Comparison of ENCODE assay signal across 9 mouse cellular contexts in genomic region chr5:112279181-112280021, GRCm38 (mm10). TPM values are rescaled to one million over a fixed set of nuclear protein-coding genes. Genes with fewer than 3 reads are reported as not detected.
DNase-seq lines count a peak whose midpoint lies in the region; ATAC-seq and TF ChIP-seq lines count a peak whose summit lies in the region.
"Had no signal": no experiment of that assay in that cellular context is flagged by ENCODE, and none has a peak within 500 bp of the region (broad histone marks: within the 10 kb centered on the region; RNA-seq: fewer than 3 reads in every experiment).

No protein-coding gene starts in this region.

- peak; percentile 19 for DNase-seq in kidney, postnatal 10 days
- no peak for DNase-seq in kidney, postnatal 36 days
- DNase-seq in adrenal gland, adult 8-10 months = peak; percentile 85
- DNase-seq in heart, adult 2 months = peak; percentile 61 to 79
- no peak for DNase-seq in liver, postnatal 0 days
- DNase-seq in testis, postnatal 10 days (ENCODE audit: low spot score) = no peak
- no peak for DNase-seq in left cerebral cortex, postnatal 36 days (ENCODE audit: low spot score in 2 of 2)
- DNase-seq in spleen, postnatal 4 days (ENCODE audit: low spot score in 2 of 2) = no peak

- no peaks in the 10 kb centered on the region for H3K27me3 ChIP-seq in heart, adult 2 months (ENCODE audit: control insufficient read depth, insufficient read depth, low read length)
- no peaks in the 10 kb centered on the region for H3K27me3 ChIP-seq in liver, postnatal 0 days (ENCODE audit: insufficient read depth, low read length)
- H3K27me3 ChIP-seq: hindbrain, embryonic 15.5 days had no signal

- TF ChIP-seq POLR2A in heart, adult 2 months (IDR thresholded peaks at IDR 0.05; ENCODE audit: insufficient read depth, low read depth, low read length) = no peak

- peak overlapping the region; percentile 71 for H3K27ac ChIP-seq in heart, adult 2 months
- peak overlapping the region; percentile 85 for H3K27ac ChIP-seq in liver, postnatal 0 days (ENCODE audit: low read depth)
- H3K27ac ChIP-seq: hindbrain, embryonic 15.5 days had no signal

- no peaks in the 10 kb centered on the region; the same call in 1 of the 2 replicates for H3K79me2 ChIP-seq in heart, adult 2 months (replicated peaks; ENCODE audit: control insufficient read depth, insufficient read depth, low read length)

- no peaks in the 10 kb centered on the region; the same call in 1 of the 2 replicates for H3K36me3 ChIP-seq in heart, adult 2 months (ENCODE audit: control insufficient read depth, insufficient read depth, low read length)
- no peaks in the 10 kb centered on the region for H3K36me3 ChIP-seq in liver, postnatal 0 days (replicated peaks; ENCODE audit: insufficient read depth, low read length)
- H3K36me3 ChIP-seq: hindbrain, embryonic 15.5 days had no signal

- no peak overlapping the region; the same call in 1 of the 2 replicates for H3K4me3 ChIP-seq in heart, adult 2 months
- H3K4me3 ChIP-seq in liver, postnatal 0 days (ENCODE audit: low read depth, low read length) = peak overlapping the region; percentile 22; the same call in 1 of the 2 replicates
- H3K4me3 ChIP-seq: hindbrain, embryonic 15.5 days had no signal

- peaks cover 42% of the 10 kb centered on the region for H3K4me1 ChIP-seq in heart, adult 2 months (ENCODE audit: control insufficient read depth, insufficient read depth, low read length)
- peaks cover 78% of the 10 kb centered on the region for H3K4me1 ChIP-seq in liver, postnatal 0 days (ENCODE audit: insufficient read depth)

- no peaks in the 10 kb centered on the region for H3K9me3 ChIP-seq in liver, postnatal 0 days (ENCODE audit: low read length)
- H3K9me3 ChIP-seq: hindbrain, embryonic 15.5 days had no signal

- intact Hi-C loops in heart, adult 2 months (cut with DNase I) = loop anchor here (1.0 to 2.0 kb wide), 2 partner anchors 10 to 47 kb away; partner anchors contain the start of gene Tfip11
- intact Hi-C loops in left cerebral cortex, postnatal 36 days (cut with DNase I) = loop anchor here (2.0 to 5.0 kb wide), 3 partner anchors 39 to 52 kb away; no protein-coding TSS in a partner anchor

- no peak for TF ChIP-seq CTCF in heart, adult 2 months (IDR thresholded peaks at IDR 0.05)
- no peak for TF ChIP-seq CTCF in liver, postnatal 0 days (IDR thresholded peaks at IDR 0.05; ENCODE audit: low read depth)

- no peak for TF ChIP-seq EP300 in heart, adult 2 months (IDR thresholded peaks at IDR 0.05; ENCODE audit: insufficient read depth, low read depth, low read length)
- no peak for TF ChIP-seq EP300 in liver, postnatal 0 days (IDR thresholded peaks at IDR 0.05; ENCODE audit: low read depth)

- peak overlapping the region; percentile 6; the same call in 1 of the 2 replicates for H3K9ac ChIP-seq in heart, adult 2 months (ENCODE audit: low read depth, low read length)
- peak overlapping the region; percentile 46 for H3K9ac ChIP-seq in liver, postnatal 0 days (replicated peaks)
- H3K9ac ChIP-seq: hindbrain, embryonic 15.5 days had no signal

- peak overlapping the region; percentile 79 for H3K4me2 ChIP-seq in liver, postnatal 0 days (ENCODE audit: low read depth, low read length)
- H3K4me2 ChIP-seq: hindbrain, embryonic 15.5 days had no signal

- ATAC-seq in liver, postnatal 0 days = no peak

- WGBS in heart, adult 2 months = 21% methylated on average over 17 of the region's 17 CpGs
- WGBS in liver, postnatal 0 days (ENCODE audit: insufficient replicate concordance) = 39% methylated on average over 17 of the region's 17 CpGs

RNA-seq across cellular contexts. Expression of gene Tpst2, which starts 2.9 kb away (rescaled TPM):
- 100 to 1,000 TPM; 143 to 211 (median 173) TPM for total RNA-seq in adrenal gland, adult 8-10 months (2022)
- total RNA-seq in heart, adult 2 months (2021) = 10 to 100 TPM; 38.3 to 43.6 TPM
- polyA plus RNA-seq in heart, adult 2 months (2012; rRNA removed) = 36.9 and 37.7 TPM in 2 replicates
- 34.5 and 36.2 TPM in 2 replicates for polyA plus RNA-seq in liver, postnatal 0 days (2015; fragmentation: Nextera tagmentation; extraction: Ambion mirVana)
- total RNA-seq in left cerebral cortex, postnatal 36 days (2021) = 10 to 100 TPM; 32.1 to 46.3 TPM

RNA-seq across cellular contexts. Expression of gene Crybb1, which starts 23.8 kb away (rescaled TPM):
- total RNA-seq in adrenal gland, adult 8-10 months (2022) = 1 to 10 TPM in 3 of 4 experiments, under 1 TPM in 1; 0.74 to 7.0 (median 2.6) TPM
- total RNA-seq in heart, adult 2 months (2021) = 1 to 10 TPM; 1.5 to 3.3 TPM
- 2.1 and 2.3 TPM in 2 replicates for polyA plus RNA-seq in heart, adult 2 months (2012; rRNA removed)
- polyA plus RNA-seq in liver, postnatal 0 days (2015; fragmentation: Nextera tagmentation; extraction: Ambion mirVana) = 0.33 TPM in 1 of 2 replicates, not detected in the other
- 1 to 10 TPM; 7.1 to 10.0 TPM for total RNA-seq in left cerebral cortex, postnatal 36 days (2021)

RNA-seq across cellular contexts. Expression of gene Cryba4, which starts 27.1 kb away (rescaled TPM):
- 100 to 1,000 TPM in 1 of 4 experiments, 10 to 100 TPM in 3; 42.1 to 126 (median 66.3) TPM for total RNA-seq in adrenal gland, adult 8-10 months (2022)
- total RNA-seq in heart, adult 2 months (2021) = 1 to 10 TPM; 5.3 to 7.1 TPM
- 14.4 and 33.8 TPM in 2 replicates for polyA plus RNA-seq in heart, adult 2 months (2012; rRNA removed)
- 0.59 and 0.86 TPM in 2 replicates for polyA plus RNA-seq in liver, postnatal 0 days (2015; fragmentation: Nextera tagmentation; extraction: Ambion mirVana)
- total RNA-seq in left cerebral cortex, postnatal 36 days (2021) = under 1 TPM; 0.59 to 0.95 TPM

RNA-seq across cellular contexts. Expression of gene Tfip11, which starts 46.8 kb away (rescaled TPM):
- total RNA-seq in adrenal gland, adult 8-10 months (2022) = 10 to 100 TPM; 36.2 to 44.0 (median 38.9) TPM
- total RNA-seq in heart, adult 2 months (2021) = 10 to 100 TPM; 17.6 to 19.4 TPM
- polyA plus RNA-seq in heart, adult 2 months (2012; rRNA removed) = 16.0 and 18.5 TPM in 2 replicates
- polyA plus RNA-seq in liver, postnatal 0 days (2015; fragmentation: Nextera tagmentation; extraction: Ambion mirVana) = 6.7 and 8.0 TPM in 2 replicates
- total RNA-seq in left cerebral cortex, postnatal 36 days (2021) = 10 to 100 TPM; 44.4 to 46.8 TPM

Comparison
In these comparisons a context has a peak if more than half of its experiments do, and no peak if none do; other contexts are left out.
1. DNase-seq: peak in kidney, postnatal 10 days (single experiment), adrenal gland, adult 8-10 months (single experiment) and heart, adult 2 months (2 of 2); none in kidney, postnatal 36 days (0 of 2), liver, postnatal 0 days (single experiment), testis, postnatal 10 days (single experiment), left cerebral cortex, postnatal 36 days (0 of 2) and spleen, postnatal 4 days (0 of 2).
2. RNA of gene Cryba4, which starts 27.1 kb away (total RNA-seq): 42.1 to 126 TPM in adrenal gland, adult 8-10 months; 5.3 to 7.1 TPM in heart, adult 2 months and 0.59 to 0.95 TPM in left cerebral cortex, postnatal 36 days; every median in the first group is over 4 times any median in the second.